Mouse (Mus musculus): ENCODE results near the gene Zmpste24.
A peak's percentile ranks its signal among the peaks of the same experiment; 100 is the strongest.

Zmpste24 gene

GRCm38 (mm10) chr4:121031440-121031839, 66.6 kb downstream of the Zmpste24 start:
- DNase-seq (ENCODE audit: low read depth) = no peak

- no peak for DNase-seq (ENCODE audit: low read depth)
Measured at GRCm38 (mm10) chr4:121029632-121030031, 68.4 kb downstream of the Zmpste24 start.

GRCm38 (mm10) chr4:121028659-121029392, 69.2 kb downstream of the Zmpste24 start:
- peak; percentile 27 for DNase-seq (ENCODE audit: low read depth)

GRCm38 (mm10) chr4:121028146-121028545, 69.9 kb downstream of the Zmpste24 start:
- DNase-seq (ENCODE audit: low read depth) = no peak

GRCm38 (mm10) chr4:121025681-121026080, 72.4 kb downstream of the Zmpste24 start:
- no peak for DNase-seq (ENCODE audit: low read depth)

- DNase-seq (ENCODE audit: low read depth) = peak; percentile 78
Measured at GRCm38 (mm10) chr4:121023941-121024340, 74.1 kb downstream of the Zmpste24 start.

GRCm38 (mm10) chr4:121023464-121023863, 74.6 kb downstream of the Zmpste24 start:
- DNase-seq (ENCODE audit: low read depth) = no peak

GRCm38 (mm10) chr4:121021911-121022310, 76.1 kb downstream of the Zmpste24 start:
- DNase-seq (ENCODE audit: low read depth) = no peak

- DNase-seq (ENCODE audit: low read depth) = peak; percentile 25
Measured at GRCm38 (mm10) chr4:121020040-121020790, 77.8 kb downstream of the Zmpste24 start.

GRCm38 (mm10) chr4:121018250-121018649, 79.8 kb downstream of the Zmpste24 start:
- DNase-seq (ENCODE audit: low read depth) = no peak

GRCm38 (mm10) chr4:121016928-121017657, 80.9 kb downstream of the Zmpste24 start, which contains the start of gene Smap2:
Gene Smap2 (minus strand): TSS chr4:121017247.
- DNase-seq (ENCODE audit: low read depth) = peak; percentile 85

- DNase-seq (ENCODE audit: low read depth) = no peak
Measured at GRCm38 (mm10) chr4:121016021-121016898, 81.8 kb downstream of the Zmpste24 start.

GRCm38 (mm10) chr4:121015268-121015659, 82.8 kb downstream of the Zmpste24 start:
- no peak for DNase-seq (ENCODE audit: low read depth)

- no peak for DNase-seq (ENCODE audit: low read depth)
Measured at GRCm38 (mm10) chr4:121014594-121015267, 83.3 kb downstream of the Zmpste24 start.

GRCm38 (mm10) chr4:121010770-121011549, 87.1 kb downstream of the Zmpste24 start:
- DNase-seq (ENCODE audit: low read depth) = no peak

All from fibroblast of lung, adult 2 months (primary cell).